Mouse (Mus musculus): ENCODE measurements around the gene Cd209b.

Cd209b gene

GRCm38 (mm10) chr8:3926744-3927143 lies at the start of gene Cd209b:
Gene Cd209b (minus strand): TSS chr8:3926844.
- no peak for DNase-seq (ENCODE audit: extremely low spot score)

GRCm38 (mm10) chr8:3956037-3956436 lies 29.4 kb upstream of the Cd209b start:
- DNase-seq (ENCODE audit: extremely low spot score): no peak

GRCm38 (mm10) chr8:3954646-3955045 lies 28.0 kb upstream of the Cd209b start, which contains the start of gene Cd209c:
Gene Cd209c (minus strand): TSS chr8:3954746.
- DNase-seq (ENCODE audit: extremely low spot score): no peak

GRCm38 (mm10) chr8:3940023-3940422 lies 13.4 kb upstream of the Cd209b start:
- no peak for DNase-seq (ENCODE audit: extremely low spot score)

- no peak for DNase-seq (ENCODE audit: extremely low spot score)
Observed at GRCm38 (mm10) chr8:3878455-3878854, 48.2 kb downstream of the Cd209b start, which contains the start of gene Cd209d. Gene Cd209d (minus strand): TSS chr8:3878555.

- DNase-seq (ENCODE audit: extremely low spot score): no peak
Observed at GRCm38 (mm10) chr8:3876121-3876520, 50.5 kb downstream of the Cd209b start.

Measured in embryo, embryonic 9.5 days (tissue).